Mouse (Mus musculus) effector memory CD4-positive, alpha-beta T cell, adult 5 months (primary cell): ENCODE data around the gene Trarg1. TPM values are rescaled to one million over a fixed set of nuclear protein-coding genes. Genes with fewer than 3 reads are reported as not detected.

Source experiments
- polyA plus RNA-seq: library from polyadenylated mRNA; unstranded; fragments of 100-300 nt; shearing (Covaris generic); gene quantifications from one replicate; pipeline ENCODE4 v1.2.1, GENCODE M21; 2017

The Trarg1 gene
- not detected for polyA plus RNA-seq

GRCm38 (mm10) chr11:76679508-76679907 lies at the start of gene Trarg1:
Gene Trarg1, plus strand, starts transcription at chr11:76679808.

GRCm38 (mm10) chr11:76671871-76672475 lies 7.6 kb upstream of the Trarg1 start, which contains the start of gene Bhlha9:
Gene Bhlha9, plus strand, starts transcription at chr11:76672470.

Other genes with a start within 250 kb of the Trarg1 start
- gene Abr, start 57.5 kb upstream of the Trarg1 start, polyA plus RNA-seq, result 70.5 TPM
- not detected for gene Bhlha9, start 7.3 kb upstream of the Trarg1 start, polyA plus RNA-seq
- gene Gosr1, start 83.8 kb downstream of the Trarg1 start, polyA plus RNA-seq, result 70.5 TPM
- 2.8 TPM for gene Cpd, start 167.2 kb downstream of the Trarg1 start, polyA plus RNA-seq
- not detected for gene Tmigd1, start 222.4 kb downstream of the Trarg1 start, polyA plus RNA-seq
- 47.7 TPM for gene Blmh, start 245.0 kb downstream of the Trarg1 start, polyA plus RNA-seq